Mouse (Mus musculus) monocyte, adult 5-6 weeks (primary cell): ENCODE measurements around the gene Rabgap1. TPM values are rescaled to one million over a fixed set of nuclear protein-coding genes. Genes with fewer than 3 reads are reported as not detected.
"Not testable (repeated sequence)": the region's sequence is repeated elsewhere in the genome, so short reads cannot be mapped to it uniquely, and the experiment has no call there.

ENCODE experiments used
- ATAC-seq: fragments of 153-309, 156-312 bp; replicated peaks from 2 replicates; pipeline ENCODE4 v1.8.0; 2017; ENCODE audit warnings: mild to moderate bottlenecking; ENCODE audit not compliant: low TSS enrichment, insufficient number of reproducible peaks, severe bottlenecking, poor library complexity, low FRiP score
- total RNA-seq: library from RNA; stranded (forward); fragments of 200-1000, 200-491, 200-594 nt; gene quantifications from 3 replicates; pipeline ENCODE4 v1.2.3, GENCODE M21; 2017

Rabgap1 gene
- total RNA-seq, 1 experiment from 2014 or later, result 42.7 TPM

DNA sequence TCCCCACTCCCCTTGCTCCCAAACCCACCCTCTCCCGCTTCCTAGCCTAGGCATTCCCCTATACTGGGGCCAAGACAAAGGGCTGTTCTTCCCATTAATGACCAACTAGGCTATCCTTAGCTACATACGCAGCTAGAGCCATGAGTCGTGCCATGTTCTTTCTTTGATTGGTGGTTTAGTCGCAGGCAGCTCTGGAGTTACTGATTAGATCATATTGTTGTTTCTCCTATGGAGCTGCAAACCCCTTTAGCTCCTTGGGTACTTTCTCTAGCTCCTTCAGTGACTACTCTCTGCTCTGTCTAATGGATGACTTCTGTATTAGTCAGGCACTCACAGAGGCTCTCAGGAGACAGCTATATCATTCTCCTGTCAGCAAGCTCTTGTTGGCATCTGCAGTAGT, 54.2 kb downstream of the Rabgap1 start:
- no peak for ATAC-seq

DNA sequence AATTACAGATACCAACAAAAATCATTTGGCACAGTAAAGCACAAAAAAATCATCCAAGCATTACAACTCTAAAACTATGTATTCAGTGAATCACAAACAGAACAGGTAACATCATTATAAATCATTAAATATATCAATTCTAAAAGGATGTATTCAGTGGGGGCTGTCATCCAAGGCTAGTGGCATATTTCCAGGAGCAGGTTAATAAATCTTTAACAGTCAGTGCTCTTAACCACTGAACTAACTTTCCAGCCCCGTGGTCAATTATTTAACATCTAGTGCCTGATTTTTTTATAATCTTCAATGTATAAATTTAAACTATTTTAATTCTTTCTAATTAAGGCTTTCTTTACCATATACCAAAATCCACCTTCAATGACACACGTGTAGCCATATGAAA, 62.8 kb downstream of the Rabgap1 start:
- not testable (repeated sequence) for ATAC-seq

DNA sequence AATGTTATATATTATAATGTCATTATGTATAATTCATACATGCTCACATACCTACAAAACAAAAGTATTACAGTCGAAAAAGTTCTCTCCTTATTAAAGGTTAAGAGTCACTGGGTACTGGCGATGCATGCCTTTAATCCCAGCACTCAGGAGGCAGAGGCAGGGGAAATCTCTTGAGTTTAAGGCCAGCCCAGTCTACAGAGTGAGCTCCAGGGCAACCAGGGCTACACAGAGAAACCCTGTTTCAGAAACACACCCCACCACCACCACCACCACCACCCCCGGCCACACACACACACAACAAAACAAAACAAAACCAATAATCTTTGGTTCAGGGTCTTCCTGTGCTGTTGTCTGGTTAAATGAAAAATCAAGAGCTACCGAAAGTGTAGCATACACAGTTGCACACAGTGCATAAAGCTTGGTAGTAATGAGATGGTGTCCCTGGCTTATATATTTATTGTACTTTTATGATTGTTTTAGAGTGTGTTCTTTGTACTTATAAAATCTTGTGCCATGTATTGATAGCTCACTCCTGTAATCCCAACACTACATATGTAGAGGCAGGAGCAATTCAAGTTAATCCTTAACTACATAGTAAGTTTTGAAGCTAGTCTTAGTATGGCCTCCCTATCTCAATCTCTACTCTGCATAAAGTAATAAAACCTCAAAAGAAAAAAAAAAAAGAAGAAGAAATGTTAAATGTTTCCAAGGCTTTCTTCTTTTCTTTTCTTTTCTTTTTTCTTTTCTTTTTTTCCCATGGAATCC, 68.2 kb downstream of the Rabgap1 start:
- ATAC-seq, result no peak

DNA sequence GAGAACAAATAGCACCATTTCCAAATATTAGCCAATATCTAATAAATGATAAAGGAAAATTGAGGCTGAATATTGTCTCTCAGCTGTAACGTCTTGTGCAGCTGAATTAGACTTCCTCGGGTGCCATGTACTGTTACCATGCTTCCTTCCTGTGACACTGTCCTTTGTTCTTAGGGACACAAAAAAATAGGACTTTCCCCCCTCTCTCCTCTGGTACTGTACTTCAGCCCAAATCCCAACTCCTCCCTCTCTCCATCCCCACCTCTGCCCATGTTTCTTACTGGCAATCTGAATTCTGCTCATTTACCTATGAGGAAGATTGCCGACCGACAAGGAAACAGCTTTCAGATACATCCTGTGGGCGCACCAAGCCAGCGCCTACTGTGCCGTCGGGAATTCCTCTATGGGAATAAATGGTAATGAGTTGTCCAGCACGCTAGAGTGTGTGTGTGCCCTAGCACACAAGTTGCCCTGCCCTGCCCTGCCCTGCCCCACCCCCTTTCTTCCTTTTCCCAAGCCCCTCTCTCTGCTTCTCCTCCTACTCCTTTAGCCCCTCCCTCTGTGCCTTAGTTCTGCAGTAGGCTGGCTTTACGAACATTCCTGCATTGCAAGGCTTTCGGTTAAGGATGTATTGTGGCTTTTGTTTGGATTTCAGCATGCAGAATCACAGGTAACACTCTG, 73.1 kb downstream of the Rabgap1 start, which contains the start of gene Gpr21:
Gene Gpr21, plus strand, starts transcription at position 303 of the 681 bp plus-strand sequence.
- ATAC-seq, result no peak

DNA sequence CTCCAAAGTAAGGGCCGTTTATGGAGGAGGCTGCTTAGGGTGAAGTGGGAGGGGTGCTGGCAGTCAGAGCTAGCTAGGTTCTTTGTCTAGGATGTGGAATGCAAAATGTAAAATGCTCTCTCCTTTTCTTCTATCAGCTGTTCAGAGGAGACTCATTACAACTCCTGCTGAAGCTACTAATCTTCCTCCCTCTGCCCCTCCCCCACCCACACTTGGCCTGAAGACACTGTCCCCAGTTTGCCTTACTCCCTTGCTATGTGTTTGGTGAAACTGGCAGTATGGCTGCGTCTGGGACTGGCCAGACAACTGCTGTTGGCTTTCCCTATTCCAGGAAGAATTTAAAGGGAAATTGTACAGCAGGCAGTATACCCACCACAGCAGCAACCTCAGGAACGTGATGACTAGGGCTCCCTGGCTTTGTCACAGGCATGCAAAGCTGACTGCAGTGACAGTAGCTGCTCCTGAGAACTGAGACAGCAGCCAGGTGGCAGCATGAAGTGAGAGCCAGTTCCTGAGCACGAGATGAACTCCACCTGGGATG, 73.9 kb downstream of the Rabgap1 start:
- ATAC-seq, result 0 out of 2 replicates have a peak, but pooled peaks have one; percentile 13

DNA sequence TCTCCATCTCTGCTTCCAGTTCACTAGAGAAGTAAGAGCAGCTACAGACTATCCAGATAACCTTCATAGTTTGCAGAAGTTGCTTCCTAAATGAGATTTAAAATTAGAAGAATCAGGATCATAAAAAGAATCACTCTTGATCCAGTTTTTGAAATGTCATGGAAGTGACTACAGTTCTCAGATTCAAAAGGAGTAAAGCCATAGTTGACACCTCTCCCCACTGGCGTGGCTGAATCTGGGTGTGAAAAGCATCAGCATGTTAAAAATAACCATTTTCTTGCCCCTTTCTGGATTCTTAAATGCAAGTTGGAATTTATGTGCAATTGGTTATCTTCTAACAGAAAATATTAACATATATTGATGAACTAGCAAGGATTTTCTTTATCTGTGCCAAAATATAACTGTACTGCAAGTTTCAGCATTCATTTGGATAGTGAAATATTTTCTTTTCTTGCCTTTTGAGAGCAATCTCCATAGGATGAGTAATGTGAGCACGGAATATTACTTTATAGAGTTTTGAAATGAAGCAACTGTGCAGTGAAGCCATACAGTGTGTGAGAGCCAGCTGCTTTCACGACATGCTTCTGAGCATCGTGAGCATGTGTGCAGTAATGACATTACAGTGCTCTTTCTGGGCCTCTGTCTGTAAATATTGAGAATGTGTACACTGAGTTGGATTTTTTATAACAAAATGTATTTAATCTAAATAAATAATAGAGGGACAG, 75.6 kb downstream of the Rabgap1 start:
- ATAC-seq, result no peak

DNA sequence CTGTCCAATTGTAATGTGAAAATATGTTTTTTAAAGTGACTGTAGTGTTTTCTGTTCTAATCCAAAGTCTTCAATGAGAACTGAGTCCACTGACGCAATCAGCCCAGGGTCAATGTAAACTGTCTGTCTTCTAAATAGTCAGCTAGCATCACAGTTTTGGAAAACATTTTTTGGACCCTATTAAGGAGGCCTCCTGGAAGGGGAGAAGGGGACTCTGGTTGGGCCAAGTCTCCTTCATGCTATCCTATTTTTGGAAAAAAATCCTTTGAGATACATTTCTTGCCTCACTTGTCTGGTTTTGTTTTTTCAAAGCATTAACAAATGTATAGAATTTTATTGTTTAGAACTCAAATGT, 76.2 kb downstream of the Rabgap1 start:
- no peak for ATAC-seq

DNA sequence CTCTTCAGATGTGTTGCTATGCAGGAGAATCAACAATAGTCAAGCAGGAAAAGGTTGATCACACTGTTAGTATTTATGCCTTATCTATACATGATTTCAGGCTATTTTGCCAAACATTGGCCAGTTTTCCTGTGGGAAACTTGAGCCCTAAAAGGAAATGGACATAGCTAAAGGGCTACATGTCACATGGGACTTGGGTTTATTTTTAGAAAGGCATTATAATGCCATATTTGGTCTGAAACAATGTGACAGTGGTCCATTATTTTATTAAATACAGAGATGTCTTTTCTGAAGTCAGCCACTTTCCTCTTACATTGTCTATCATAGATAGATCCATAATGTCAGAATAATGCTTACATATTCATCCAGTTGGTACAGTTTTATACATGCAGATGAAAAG, 84.5 kb downstream of the Rabgap1 start:
- no peak for ATAC-seq

DNA sequence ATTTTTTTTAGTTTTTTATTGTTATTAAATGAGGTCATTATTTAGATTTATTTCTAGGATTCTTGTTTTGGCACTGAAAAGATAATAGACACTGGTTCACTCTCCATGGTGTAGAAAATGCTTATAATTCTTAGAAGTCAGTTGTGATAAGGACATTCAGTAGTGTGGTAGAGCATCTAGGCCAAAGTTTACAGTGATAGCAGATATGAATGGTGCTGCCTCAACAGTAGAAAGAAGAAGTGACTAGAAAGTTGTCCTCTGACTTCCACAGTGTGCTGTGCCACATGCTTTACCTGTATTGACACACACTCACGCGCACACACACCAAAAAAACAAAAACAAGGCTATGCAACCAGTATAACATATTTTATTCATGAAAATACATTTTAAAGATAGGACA, 86.3 kb downstream of the Rabgap1 start:
- no peak for ATAC-seq

DNA sequence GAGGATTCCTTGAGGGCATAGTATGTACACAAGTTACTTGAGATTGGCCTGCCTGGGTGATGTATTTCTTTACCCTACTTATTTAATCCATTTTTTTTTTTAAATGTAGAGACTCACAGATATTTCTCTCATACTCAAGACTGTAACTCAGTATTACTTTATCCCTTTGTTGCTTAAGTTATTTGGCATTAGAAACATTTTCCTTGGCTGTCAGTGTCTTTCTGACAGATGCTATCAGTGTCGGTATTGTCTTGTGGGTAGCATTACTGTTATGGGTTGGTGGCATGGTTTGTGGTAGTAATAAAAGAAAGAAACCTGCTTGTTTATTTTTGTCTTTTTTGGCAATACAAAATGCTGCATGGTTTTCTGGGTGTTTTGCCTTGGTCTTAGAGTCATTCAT, 87.7 kb downstream of the Rabgap1 start:
- ATAC-seq, result no peak

DNA sequence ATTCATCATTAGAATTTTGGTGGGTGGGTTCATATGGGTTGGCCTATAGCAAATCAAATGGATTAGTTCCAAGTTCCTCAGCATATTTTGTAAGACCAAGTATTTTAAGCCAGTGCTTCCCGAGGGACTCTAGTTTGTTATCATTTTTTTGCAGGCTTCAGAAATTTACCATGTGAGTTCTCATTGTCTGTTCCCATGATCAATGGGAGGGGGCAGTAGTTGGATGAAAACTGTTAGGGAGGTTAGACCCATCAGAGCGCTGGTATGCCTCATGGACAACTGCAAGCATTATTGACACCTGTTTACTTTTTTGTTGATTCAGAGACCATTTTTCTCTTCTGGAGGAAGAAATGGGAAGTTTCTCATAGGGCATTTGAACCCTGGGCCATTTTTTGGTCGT, 88.6 kb downstream of the Rabgap1 start:
- ATAC-seq, result no peak

DNA sequence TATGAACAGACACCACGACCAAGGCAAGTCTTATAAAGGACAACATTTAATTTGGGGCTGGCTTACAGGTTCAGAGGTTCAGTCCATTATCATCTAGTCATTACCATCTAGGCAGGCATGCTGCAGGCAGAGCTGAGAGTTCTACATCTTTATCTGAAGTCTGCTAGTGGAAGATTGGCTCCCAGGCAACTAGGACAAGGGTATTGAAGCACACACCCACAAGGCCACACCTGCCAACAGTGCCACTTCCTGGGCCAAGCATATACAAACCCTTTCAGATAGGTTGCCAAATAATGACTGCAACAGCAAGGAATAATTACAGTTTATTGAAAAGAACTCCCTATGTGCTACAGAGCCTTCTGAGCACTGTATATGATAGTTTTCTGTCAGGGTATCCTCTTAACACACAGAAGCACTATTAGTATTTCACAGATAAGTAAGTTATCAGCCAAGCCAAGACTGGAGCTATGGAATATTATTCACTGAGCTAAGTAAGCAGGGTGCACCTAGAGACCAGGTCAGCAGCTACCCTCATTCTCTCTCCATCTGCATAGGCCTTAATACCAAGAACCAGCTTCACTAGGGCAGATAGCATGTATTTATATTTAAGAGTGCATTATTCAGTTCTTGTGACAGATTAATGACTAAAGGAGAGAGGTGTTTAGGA, 106.4 kb downstream of the Rabgap1 start:
- no peak for ATAC-seq

DNA sequence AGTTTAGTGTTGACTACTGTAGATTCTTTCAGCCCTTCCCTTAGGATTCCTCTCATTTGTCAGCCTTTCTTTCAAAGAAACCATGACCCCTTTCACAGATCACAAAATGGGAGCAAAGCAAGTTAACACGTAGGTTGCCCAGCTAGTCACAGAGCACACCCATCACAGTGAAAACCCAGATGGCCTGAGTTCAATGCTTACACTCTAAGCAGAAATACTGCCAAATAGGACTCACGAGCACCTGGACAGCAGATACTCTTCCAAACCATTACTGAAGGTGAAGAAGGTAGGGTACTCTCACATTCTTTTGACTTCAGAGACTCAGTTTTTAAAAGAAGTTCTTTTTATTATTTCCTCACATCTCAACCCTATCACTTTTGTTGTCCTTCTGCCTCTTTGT, 113.3 kb downstream of the Rabgap1 start:
- no peak for ATAC-seq

DNA sequence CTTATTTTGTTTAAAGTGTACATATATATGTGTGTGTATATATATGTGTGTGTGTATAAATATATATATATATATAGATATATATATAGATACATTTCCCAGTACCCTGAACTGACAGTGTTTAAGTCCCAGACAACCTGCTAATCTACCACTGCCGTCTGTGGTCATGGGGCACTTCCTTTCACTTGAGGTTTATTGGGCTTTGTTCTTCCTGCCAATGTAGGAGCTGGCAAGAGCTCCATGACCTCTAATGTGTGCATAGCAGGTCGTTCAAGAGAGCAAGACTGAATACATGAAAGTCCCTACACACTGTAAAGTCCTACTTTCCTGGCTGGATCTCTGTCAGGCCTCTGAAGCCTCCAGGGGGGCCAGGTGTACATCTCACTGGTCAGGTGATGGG, 122.5 kb downstream of the Rabgap1 start:
- no peak for ATAC-seq

DNA sequence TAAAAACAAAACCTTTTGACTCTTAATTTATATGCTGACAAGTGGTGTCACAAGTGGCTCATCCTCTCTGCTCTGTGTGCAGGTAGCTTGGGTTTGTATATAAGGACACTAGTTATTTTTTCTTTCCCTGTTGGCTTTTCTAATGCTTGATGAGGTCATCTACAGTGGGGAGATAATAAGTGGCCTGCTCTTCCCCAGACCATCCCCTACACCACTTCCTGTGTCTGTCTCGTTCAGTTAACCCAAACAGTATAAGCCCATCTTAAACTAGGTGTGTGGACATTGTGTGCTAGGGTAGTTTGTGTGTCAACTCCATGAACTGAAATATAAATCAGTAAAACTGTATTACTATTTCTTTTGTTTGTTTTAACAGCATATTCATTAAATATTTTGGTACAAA, 123.0 kb downstream of the Rabgap1 start:
- ATAC-seq, result no peak

DNA sequence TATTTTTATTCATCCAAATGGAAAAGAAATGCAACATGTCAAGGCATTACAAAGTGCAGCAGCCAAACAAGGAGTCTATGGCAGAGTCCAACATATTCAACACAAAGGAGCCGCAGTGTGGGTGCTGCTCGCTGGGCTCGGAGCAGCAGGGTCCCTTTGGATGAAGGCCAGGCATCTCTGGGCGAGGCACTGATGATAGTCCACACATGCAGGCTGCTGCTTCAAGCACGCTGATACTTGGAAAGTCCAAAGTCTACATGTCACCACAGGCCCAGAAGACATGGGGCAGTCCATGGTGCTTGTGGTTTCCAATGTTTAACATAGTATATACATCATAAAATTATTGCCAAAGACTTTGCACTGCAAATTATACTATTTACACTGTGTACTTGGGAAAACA, 126.8 kb downstream of the Rabgap1 start:
- no peak for ATAC-seq

DNA sequence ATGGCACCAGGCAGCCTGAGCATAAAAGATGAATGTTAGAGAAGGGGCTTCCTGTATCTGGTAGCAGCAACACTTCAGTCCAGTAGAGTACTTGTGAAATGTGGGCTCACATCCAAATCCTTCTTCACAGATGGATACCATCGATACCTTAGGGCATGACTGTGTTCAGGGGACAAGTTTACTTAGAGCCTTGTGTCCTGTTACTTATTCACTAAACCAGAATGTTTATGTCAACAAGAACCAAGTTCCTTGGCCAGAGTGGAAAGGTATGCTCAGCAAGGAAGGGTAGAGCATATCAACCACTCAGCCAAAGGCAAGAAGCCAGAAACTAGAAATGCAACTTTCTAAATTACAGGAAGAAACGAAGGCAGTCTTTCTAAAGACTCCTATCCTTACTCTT, 127.6 kb downstream of the Rabgap1 start:
- ATAC-seq, result no peak

DNA sequence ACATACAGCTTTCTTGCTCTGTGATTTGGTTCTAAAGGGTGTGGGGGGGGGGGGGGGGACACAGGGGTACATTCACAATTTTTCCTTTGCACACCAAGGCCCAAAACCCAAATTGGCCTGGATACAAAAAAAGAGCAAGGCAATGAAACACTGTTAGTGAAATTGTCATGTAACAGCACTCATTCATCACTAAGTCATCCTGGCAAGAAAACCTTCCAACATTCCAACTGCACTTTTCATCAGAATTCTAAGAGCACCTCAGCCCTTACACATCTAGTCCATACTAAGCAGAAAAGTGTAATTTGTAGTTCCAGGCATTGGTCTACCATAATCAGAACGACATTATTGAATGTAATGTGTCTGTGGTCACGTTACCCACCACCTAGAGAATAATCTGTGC, 129.1 kb downstream of the Rabgap1 start:
- ATAC-seq, result no peak

DNA sequence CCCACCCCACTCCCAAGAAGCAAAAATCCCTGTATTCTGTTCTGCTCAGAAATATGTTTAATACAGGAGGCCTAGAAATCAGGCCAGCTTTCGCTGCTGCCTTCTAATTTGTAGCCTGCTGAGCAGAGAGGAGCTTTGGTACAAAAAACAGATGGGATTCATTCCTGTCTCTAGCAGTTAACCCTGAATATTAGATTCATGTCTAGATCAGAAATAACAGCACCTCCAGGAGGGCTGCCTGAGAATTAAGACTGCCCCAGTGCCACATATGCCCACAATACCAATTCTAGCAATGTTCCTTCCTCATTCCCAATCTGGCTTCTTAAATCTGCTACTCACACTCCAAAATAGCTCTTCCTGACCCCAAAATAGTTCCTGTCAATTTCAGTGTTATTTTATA, 133.6 kb downstream of the Rabgap1 start:
- ATAC-seq, result no peak
